Mouse (Mus musculus): ENCODE measurements around the gene Olfr791. TPM values are rescaled to one million over a fixed set of nuclear protein-coding genes. Genes with fewer than 3 reads are reported as not detected.

The Olfr791 gene
- polyA plus RNA-seq (2015; fragmentation: Nextera tagmentation; extraction: Ambion mirVana) = not detected in 2 replicates

DNA sequence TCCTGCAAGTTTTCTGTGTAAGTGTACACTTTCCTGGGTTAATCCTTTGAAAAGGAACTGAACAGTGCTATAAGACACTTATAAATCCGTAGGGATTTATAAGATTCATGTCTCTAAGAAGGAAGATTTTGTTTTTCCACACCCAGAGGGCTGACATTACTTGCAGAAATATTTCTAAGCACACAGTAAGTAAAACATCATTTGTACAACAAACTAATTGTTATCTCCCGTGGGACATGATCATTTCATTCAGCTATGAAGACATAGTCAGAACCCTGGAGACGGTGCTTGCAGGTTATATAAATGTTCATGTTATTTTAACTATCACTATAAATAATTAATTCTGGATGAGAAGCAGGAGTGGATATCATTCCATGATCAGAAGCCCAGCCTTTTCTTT, at the start of gene Olfr791:
Gene Olfr791, plus strand, starts transcription at position 301 of the 400 bp plus-strand sequence.
- H3K27me3 ChIP-seq (replicated peaks; ENCODE audit: control insufficient read depth, insufficient read depth, low read length) = no peaks in the 10 kb centered on the region
- H3K27ac ChIP-seq (ENCODE audit: low read length) = no peak within 1 kb of the TSS
- WGBS = 77% methylated on average over 3 of the region's 3 CpGs
- no peaks in the 10 kb centered on the region for H3K9me3 ChIP-seq (ENCODE audit: control insufficient read depth, low read length)
- no peaks in the 10 kb centered on the region for H3K36me3 ChIP-seq (ENCODE audit: control insufficient read depth, insufficient read depth)
- no peak within 1 kb of the TSS for H3K4me3 ChIP-seq (replicated peaks; ENCODE audit: low read length)
- no peak within 1 kb of the TSS for H3K9ac ChIP-seq (replicated peaks; ENCODE audit: low read depth, low read length)
- H3K4me1 ChIP-seq (replicated peaks; ENCODE audit: control insufficient read depth, insufficient read depth, low read length) = no peaks in the 10 kb centered on the region
- no peak for ATAC-seq
- H3K4me2 ChIP-seq (ENCODE audit: low read length) = no peak within 1 kb of the TSS

DNA sequence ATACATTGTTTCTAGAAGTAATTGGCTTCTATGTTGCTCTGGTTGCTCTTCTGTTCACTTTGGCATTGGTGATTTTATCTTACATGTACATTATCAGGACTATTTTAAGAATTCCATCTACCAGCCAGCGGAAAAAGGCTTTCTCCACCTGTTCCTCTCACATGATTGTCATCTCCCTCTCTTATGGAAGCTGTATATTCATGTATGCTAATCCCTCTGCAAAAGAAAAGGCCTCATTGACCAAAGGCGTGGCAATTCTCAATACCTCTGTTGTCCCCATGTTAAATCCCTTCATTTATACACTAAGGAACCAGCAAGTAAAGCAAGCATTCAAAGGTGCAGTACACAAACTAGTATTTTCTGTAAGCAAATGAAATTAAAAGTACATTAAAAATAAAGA, 48.3 kb upstream of the Olfr791 start:
- no peak for ATAC-seq
- no peaks in the 10 kb centered on the region for H3K27me3 ChIP-seq (replicated peaks; ENCODE audit: control insufficient read depth, insufficient read depth, low read length)
- no peaks in the 10 kb centered on the region for H3K4me1 ChIP-seq (replicated peaks; ENCODE audit: control insufficient read depth, insufficient read depth, low read length)
- H3K4me3 ChIP-seq (replicated peaks; ENCODE audit: low read length) = no peak overlapping the region
- no peak overlapping the region for H3K4me2 ChIP-seq (ENCODE audit: low read length)
- H3K9me3 ChIP-seq (ENCODE audit: control insufficient read depth, low read length) = no peaks in the 10 kb centered on the region
- no peaks in the 10 kb centered on the region for H3K36me3 ChIP-seq (ENCODE audit: control insufficient read depth, insufficient read depth)
- 30% methylated on average over 2 of the region's 2 CpGs for WGBS
- H3K27ac ChIP-seq (ENCODE audit: low read length) = no peak overlapping the region
- no peak overlapping the region for H3K9ac ChIP-seq (replicated peaks; ENCODE audit: low read depth, low read length)

DNA sequence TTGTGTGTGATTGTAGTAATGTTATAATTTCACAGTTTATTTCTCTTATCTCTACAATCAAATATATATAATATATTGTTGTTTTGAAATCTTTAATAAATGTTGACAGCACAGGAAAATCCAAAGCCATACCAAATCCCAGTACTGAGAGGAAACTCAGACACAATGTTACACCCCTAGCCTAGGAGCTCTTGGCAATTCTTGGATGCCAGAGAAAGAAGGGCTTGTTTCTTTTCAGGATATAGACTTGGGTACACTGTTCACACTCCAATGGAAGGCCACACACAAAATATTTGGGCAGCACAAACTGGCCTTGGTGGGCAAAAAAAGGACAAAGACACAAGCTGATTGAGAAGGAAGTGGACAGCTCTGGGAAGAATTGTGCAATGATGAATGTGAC, 47.9 kb upstream of the Olfr791 start:
- ATAC-seq = no peak
- no peaks in the 10 kb centered on the region for H3K4me1 ChIP-seq (replicated peaks; ENCODE audit: control insufficient read depth, insufficient read depth, low read length)
- H3K36me3 ChIP-seq (ENCODE audit: control insufficient read depth, insufficient read depth) = no peaks in the 10 kb centered on the region
- no peak overlapping the region for H3K4me2 ChIP-seq (ENCODE audit: low read length)
- no peak overlapping the region for H3K4me3 ChIP-seq (replicated peaks; ENCODE audit: low read length)
- no peaks in the 10 kb centered on the region for H3K9me3 ChIP-seq (ENCODE audit: control insufficient read depth, low read length)
- no peaks in the 10 kb centered on the region for H3K27me3 ChIP-seq (replicated peaks; ENCODE audit: control insufficient read depth, insufficient read depth, low read length)
- no peak overlapping the region for H3K9ac ChIP-seq (replicated peaks; ENCODE audit: low read depth, low read length)
- H3K27ac ChIP-seq (ENCODE audit: low read length) = no peak overlapping the region

DNA sequence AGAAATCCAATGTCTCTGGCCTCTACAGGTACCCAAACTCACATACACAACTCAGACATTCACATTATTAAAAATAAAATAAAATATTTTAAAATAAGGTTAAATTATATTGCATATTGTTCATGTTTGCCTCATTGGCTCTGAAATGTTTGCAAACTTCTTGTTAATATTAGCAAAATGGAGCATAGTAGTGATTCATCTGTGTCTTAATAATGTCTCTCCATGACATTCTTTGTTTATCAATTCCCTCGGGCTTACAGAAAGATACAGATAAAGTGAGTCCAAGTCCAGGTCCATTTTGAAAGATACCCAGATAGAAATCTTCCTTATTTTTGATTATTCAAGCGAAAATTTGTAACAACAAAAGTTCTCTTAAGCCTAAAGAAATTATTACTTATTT, 37.1 kb upstream of the Olfr791 start, which contains the start of gene Olfr789:
Gene Olfr789, plus strand, starts transcription at position 301 of the 400 bp plus-strand sequence.
- Histone ChIP-seq H3K27me3 (replicated peaks; ENCODE audit: control insufficient read depth, insufficient read depth, low read length) (no peaks in the 10 kb centered on the region), H3K4me2 (ENCODE audit: low read length) (no peak within 1 kb of the TSS), H3K9ac (replicated peaks; ENCODE audit: low read depth, low read length) (no peak within 1 kb of the TSS), H3K4me1 (replicated peaks; ENCODE audit: control insufficient read depth, insufficient read depth, low read length) (no peaks in the 10 kb centered on the region), H3K27ac (ENCODE audit: low read length) (no peak within 1 kb of the TSS), H3K4me3 (replicated peaks; ENCODE audit: low read length) (no peak within 1 kb of the TSS), H3K9me3 (ENCODE audit: control insufficient read depth, low read length) (no peaks in the 10 kb centered on the region), H3K36me3 (ENCODE audit: control insufficient read depth, insufficient read depth) (no peaks in the 10 kb centered on the region)
- ATAC-seq = no peak
- WGBS = 64% methylated on average over 2 of the region's 2 CpGs

DNA sequence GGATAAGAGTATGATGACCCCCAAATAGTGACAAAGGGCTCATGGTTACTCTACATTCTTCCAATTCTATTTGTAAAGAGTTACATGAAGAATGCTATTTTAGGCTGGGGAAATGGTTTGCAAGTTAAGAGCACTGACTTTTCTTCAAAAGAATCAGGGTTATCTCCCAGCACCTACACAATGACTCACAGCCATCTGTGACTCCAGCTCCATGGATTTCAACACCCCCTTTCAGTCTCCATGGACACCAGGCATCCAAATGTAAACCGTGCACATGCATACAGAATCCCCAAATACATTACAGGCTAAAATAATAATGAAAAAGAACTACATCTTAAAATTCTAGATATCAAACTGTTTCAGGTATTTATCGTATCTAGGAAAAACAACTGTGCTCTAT, 31.5 kb upstream of the Olfr791 start:
- H3K4me2 ChIP-seq (ENCODE audit: low read length) = no peak overlapping the region

DNA sequence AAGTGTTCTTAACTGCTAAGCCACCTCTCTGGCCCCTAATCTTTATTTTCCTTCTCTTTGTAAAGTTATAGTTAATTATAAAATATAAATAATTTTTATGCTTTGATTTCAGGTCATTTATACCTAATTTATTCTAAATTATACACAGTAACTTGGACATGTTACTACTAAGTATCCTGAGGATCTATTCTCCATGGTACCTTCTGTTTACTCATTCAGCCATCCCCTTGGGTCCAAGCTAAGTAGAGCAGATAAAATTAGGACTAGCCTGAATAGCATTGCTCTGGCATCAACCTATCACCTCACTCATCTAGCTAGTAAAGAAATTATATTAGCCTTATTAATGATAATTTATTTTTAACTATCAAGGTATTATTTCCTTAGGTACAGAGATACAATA, 23.4 kb upstream of the Olfr791 start, which contains the start of gene Olfr790:
Gene Olfr790, plus strand, starts transcription at position 301 of the 400 bp plus-strand sequence.
- no peak for ATAC-seq

More for the DNA sequence above, 31.5 kb upstream of the Olfr791 start:
- no peak overlapping the region for H3K9ac ChIP-seq (replicated peaks; ENCODE audit: low read depth, low read length)
- H3K4me3 ChIP-seq (replicated peaks; ENCODE audit: low read length) = no peak overlapping the region
- H3K9me3 ChIP-seq (ENCODE audit: control insufficient read depth, low read length) = no peaks in the 10 kb centered on the region
- no peaks in the 10 kb centered on the region for H3K36me3 ChIP-seq (ENCODE audit: control insufficient read depth, insufficient read depth)
- 80% methylated on average over 2 of the region's 2 CpGs for WGBS
- no peak overlapping the region for H3K27ac ChIP-seq (ENCODE audit: low read length)
- no peak for ATAC-seq
- H3K4me1 ChIP-seq (replicated peaks; ENCODE audit: control insufficient read depth, insufficient read depth, low read length) = no peaks in the 10 kb centered on the region
- H3K27me3 ChIP-seq (replicated peaks; ENCODE audit: control insufficient read depth, insufficient read depth, low read length) = no peaks in the 10 kb centered on the region

DNA sequence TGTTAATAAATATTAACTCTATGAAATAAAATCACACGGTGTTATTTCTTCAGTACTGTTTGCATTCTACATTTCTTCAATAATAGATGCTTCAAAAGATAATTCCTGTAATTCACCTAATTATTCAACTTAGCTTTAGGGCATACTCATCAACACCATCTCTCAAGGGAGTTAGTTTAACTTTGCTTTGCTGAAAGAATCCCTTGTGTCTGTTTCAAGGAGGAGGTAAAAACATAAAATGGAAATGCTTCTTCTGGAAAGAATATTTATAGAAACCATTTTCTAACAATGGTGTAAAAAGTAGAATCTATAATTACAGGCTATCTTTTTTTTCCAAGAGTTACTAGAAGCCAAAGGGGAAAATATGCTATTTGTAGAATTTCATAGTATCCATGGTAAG, 17.3 kb downstream of the Olfr791 start, which contains the start of gene Olfr792:
Gene Olfr792, plus strand, starts transcription at position 301 of the 400 bp plus-strand sequence.
- peaks cover under 1% of the 10 kb centered on the region; the same call in 1 of the 2 replicates for H3K9me3 ChIP-seq (ENCODE audit: control insufficient read depth, low read length)
- ATAC-seq = no peak
- H3K4me1 ChIP-seq (replicated peaks; ENCODE audit: control insufficient read depth, insufficient read depth, low read length) = no peaks in the 10 kb centered on the region
- WGBS = 91% methylated on average over 1 of the region's 1 CpGs
- H3K27ac ChIP-seq (ENCODE audit: low read length) = no peak within 1 kb of the TSS
- no peak within 1 kb of the TSS for H3K4me3 ChIP-seq (replicated peaks; ENCODE audit: low read length)
- H3K27me3 ChIP-seq (replicated peaks; ENCODE audit: control insufficient read depth, insufficient read depth, low read length) = no peaks in the 10 kb centered on the region
- no peak within 1 kb of the TSS for H3K9ac ChIP-seq (replicated peaks; ENCODE audit: low read depth, low read length)
- H3K4me2 ChIP-seq (ENCODE audit: low read length) = no peak within 1 kb of the TSS
- no peaks in the 10 kb centered on the region for H3K36me3 ChIP-seq (ENCODE audit: control insufficient read depth, insufficient read depth)

More for the DNA sequence above, 23.4 kb upstream of the Olfr791 start, which contains the start of gene Olfr790:
- H3K4me2 ChIP-seq (ENCODE audit: low read length) = no peak within 1 kb of the TSS
- no peak within 1 kb of the TSS for H3K9ac ChIP-seq (replicated peaks; ENCODE audit: low read depth, low read length)
- no peaks in the 10 kb centered on the region for H3K27me3 ChIP-seq (replicated peaks; ENCODE audit: control insufficient read depth, insufficient read depth, low read length)
- H3K4me1 ChIP-seq (replicated peaks; ENCODE audit: control insufficient read depth, insufficient read depth, low read length) = no peaks in the 10 kb centered on the region
- no peaks in the 10 kb centered on the region for H3K36me3 ChIP-seq (ENCODE audit: control insufficient read depth, insufficient read depth)
- H3K27ac ChIP-seq (ENCODE audit: low read length) = no peak within 1 kb of the TSS
- no peak within 1 kb of the TSS for H3K4me3 ChIP-seq (replicated peaks; ENCODE audit: low read length)
- no peaks in the 10 kb centered on the region for H3K9me3 ChIP-seq (ENCODE audit: control insufficient read depth, low read length)

DNA sequence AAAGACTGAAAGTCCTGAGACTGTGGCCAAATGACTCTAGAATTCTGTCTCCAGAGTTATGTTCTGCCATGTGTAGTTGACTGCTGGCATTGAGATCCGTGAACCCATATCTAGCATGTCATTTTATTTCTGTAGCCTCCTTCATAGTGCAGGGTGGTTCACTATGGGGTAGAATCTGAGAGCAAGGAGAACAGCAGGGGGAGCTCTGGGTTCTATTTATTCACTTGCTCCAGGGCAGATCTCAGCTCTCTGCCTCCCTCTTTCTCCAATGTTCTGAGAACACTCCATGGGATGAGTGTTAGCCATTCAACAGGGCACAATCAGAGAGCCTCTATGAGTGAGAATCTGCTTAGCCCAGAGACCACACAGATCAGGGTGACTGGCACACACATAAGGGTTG, 27.8 kb downstream of the Olfr791 start:
- WGBS = 69% methylated on average over 1 of the region's 1 CpGs
- H3K9me3 ChIP-seq (ENCODE audit: control insufficient read depth, low read length) = peaks cover under 1% of the 10 kb centered on the region; the same call in 1 of the 2 replicates
- H3K4me1 ChIP-seq (replicated peaks; ENCODE audit: control insufficient read depth, insufficient read depth, low read length) = no peaks in the 10 kb centered on the region
- no peak overlapping the region for H3K9ac ChIP-seq (replicated peaks; ENCODE audit: low read depth, low read length)
- H3K4me3 ChIP-seq (replicated peaks; ENCODE audit: low read length) = no peak overlapping the region
- H3K36me3 ChIP-seq (ENCODE audit: control insufficient read depth, insufficient read depth) = no peaks in the 10 kb centered on the region
- no peak for ATAC-seq
- no peak overlapping the region for H3K4me2 ChIP-seq (ENCODE audit: low read length)
- no peaks in the 10 kb centered on the region for H3K27me3 ChIP-seq (replicated peaks; ENCODE audit: control insufficient read depth, insufficient read depth, low read length)
- H3K27ac ChIP-seq (ENCODE audit: low read length) = no peak overlapping the region

DNA sequence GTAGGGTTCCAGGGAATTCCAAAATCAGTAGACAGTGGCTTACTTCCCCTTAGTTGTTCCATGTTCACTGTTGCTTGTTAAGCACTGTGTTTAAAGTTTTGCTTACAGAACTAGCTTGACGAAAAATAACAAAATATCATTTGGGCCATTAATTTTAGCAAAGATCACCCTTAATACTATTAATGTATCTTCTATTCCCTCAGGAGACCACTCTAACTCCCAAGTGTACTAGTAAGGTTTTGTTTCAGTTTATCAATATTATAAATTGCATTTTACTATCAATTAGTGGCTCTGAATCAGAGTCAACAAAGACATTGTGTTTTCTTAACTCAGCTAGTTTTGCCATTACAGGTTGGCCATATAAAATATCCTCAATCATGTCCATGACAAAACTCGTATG, 45.8 kb downstream of the Olfr791 start, which contains the start of gene Olfr794:
Gene Olfr794, plus strand, starts transcription at position 301 of the 400 bp plus-strand sequence.
- Histone ChIP-seq H3K4me1 (replicated peaks; ENCODE audit: control insufficient read depth, insufficient read depth, low read length) (no peaks in the 10 kb centered on the region), H3K9me3 (ENCODE audit: control insufficient read depth, low read length) (no peaks in the 10 kb centered on the region), H3K4me3 (replicated peaks; ENCODE audit: low read length) (no peak within 1 kb of the TSS), H3K27me3 (replicated peaks; ENCODE audit: control insufficient read depth, insufficient read depth, low read length) (no peaks in the 10 kb centered on the region), H3K27ac (ENCODE audit: low read length) (no peak within 1 kb of the TSS), H3K36me3 (ENCODE audit: control insufficient read depth, insufficient read depth) (no peaks in the 10 kb centered on the region), H3K4me2 (ENCODE audit: low read length) (no peak within 1 kb of the TSS), H3K9ac (replicated peaks; ENCODE audit: low read depth, low read length) (no peak within 1 kb of the TSS)
- no peak for ATAC-seq
- 82% methylated on average over 2 of the region's 2 CpGs for WGBS

DNA sequence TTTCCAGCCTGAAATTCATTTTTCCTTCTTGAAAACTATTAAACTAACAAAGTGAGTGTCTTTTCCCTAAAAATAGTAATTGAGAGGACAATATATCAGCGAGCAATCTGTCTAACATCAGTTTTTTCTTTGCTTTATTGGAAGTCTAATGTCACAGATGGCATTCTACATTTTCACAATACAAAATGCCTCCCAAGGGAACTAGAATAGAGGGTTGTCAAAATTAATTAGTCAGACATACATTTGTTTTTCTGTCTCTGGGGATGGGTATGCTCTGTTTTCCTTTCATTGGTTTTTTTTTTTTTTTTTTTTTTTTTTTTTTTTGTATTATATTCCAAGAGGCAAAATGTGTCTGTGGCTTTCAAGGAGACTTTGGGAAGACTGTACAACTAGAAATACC, 55.5 kb downstream of the Olfr791 start:
- Histone ChIP-seq H3K27me3 (replicated peaks; ENCODE audit: control insufficient read depth, insufficient read depth, low read length) (no peaks in the 10 kb centered on the region), H3K9ac (replicated peaks; ENCODE audit: low read depth, low read length) (no peak overlapping the region), H3K4me1 (replicated peaks; ENCODE audit: control insufficient read depth, insufficient read depth, low read length) (no peaks in the 10 kb centered on the region), H3K4me2 (ENCODE audit: low read length) (no peak overlapping the region), H3K4me3 (replicated peaks; ENCODE audit: low read length) (no peak overlapping the region), H3K9me3 (ENCODE audit: control insufficient read depth, low read length) (no peaks in the 10 kb centered on the region), H3K36me3 (ENCODE audit: control insufficient read depth, insufficient read depth) (no peaks in the 10 kb centered on the region), H3K27ac (ENCODE audit: low read length) (no peak overlapping the region)
- 69% methylated on average over 1 of the region's 1 CpGs for WGBS
- ATAC-seq = no peak
